Mouse (Mus musculus) bone marrow, adult 2 months (tissue): Measurements from ENCODE around the gene Micu2.

ENCODE experiments used
- CTCF ChIP-seq: fragments of 200-500 bp; IDR thresholded peaks from 2 replicates; pipeline ENCODE4 v1.5.1; 2011; ENCODE audit warnings: low read length, control low read depth; ENCODE audit not compliant: control insufficient read depth, insufficient read depth
- POLR2A ChIP-seq: fragments of 200-500 bp; IDR thresholded peaks from 2 replicates; pipeline ENCODE4 v1.6.1; 2011; ENCODE audit warnings: low read depth, mild to moderate bottlenecking, control low read depth, low read length, borderline replicate concordance; ENCODE audit not compliant: control insufficient read depth

GRCm38 (mm10) chr14:57908431-57908830 lies 90.6 kb downstream of the Micu2 start:
- no peak for TF ChIP-seq CTCF
- no peak for TF ChIP-seq POLR2A
